Mouse (Mus musculus) forebrain, embryonic 15.5 days (tissue): ENCODE results near the gene Nbr1. TPM values are rescaled to one million over a fixed set of nuclear protein-coding genes. Genes with fewer than 3 reads are reported as not detected.
"Not testable (repeated sequence)": the region's sequence is repeated elsewhere in the genome, so short reads cannot be mapped to it uniquely, and the experiment has no call there.

Experiments
- ATAC-seq: fragments of 200-750 bp; cut with Nextera tagmentation; replicated peaks from 2 replicates; pipeline ENCODE4 v1.8.0; 2017; ENCODE audit warnings: mild to moderate bottlenecking, moderate TSS enrichment, moderate library complexity
- H3K27ac ChIP-seq: fragments of 300-500 bp; sonication (generic); replicated peaks from 2 replicates; pipeline ENCODE4 v1.5.1; 2015; ENCODE audit warnings: mild to moderate bottlenecking, inconsistent platforms
- H3K27me3 ChIP-seq: fragments of 300-500 bp; sonication (generic); 2 replicates; pipeline ENCODE4 v1.6.1; 2015; ENCODE audit warnings: inconsistent platforms
- H3K36me3 ChIP-seq: fragments of 300-500 bp; sonication (generic); 2 replicates; pipeline ENCODE4 v1.6.1; 2015; ENCODE audit warnings: mild to moderate bottlenecking, inconsistent platforms
- H3K4me1 ChIP-seq: fragments of 300-500 bp; sonication (generic); 2 replicates; pipeline ENCODE4 v1.6.1; 2015; ENCODE audit warnings: inconsistent platforms
- H3K4me2 ChIP-seq: fragments of 300-500 bp; sonication (generic); replicated peaks from 2 replicates; pipeline ENCODE4 v1.6.1; 2015; ENCODE audit warnings: mild to moderate bottlenecking, inconsistent platforms
- H3K4me3 ChIP-seq: fragments of 300-500 bp; sonication (generic); 2 replicates; pipeline ENCODE4 v1.5.1; 2015; ENCODE audit warnings: mild to moderate bottlenecking, inconsistent platforms
- H3K9ac ChIP-seq: fragments of 300-500 bp; sonication (generic); replicated peaks from 2 replicates; pipeline ENCODE4 v1.6.1; 2015; ENCODE audit warnings: mild to moderate bottlenecking, inconsistent platforms
- H3K9me3 ChIP-seq: fragments of 300-500 bp; sonication (generic); 2 replicates; pipeline ENCODE4 v1.6.1; 2016; ENCODE audit warnings: inconsistent platforms
- WGBS: fragments of 180-500 bp; shearing (Covaris S2); methylation state at CpG from one replicate; pipeline ENCODE4 v1.1.7; 2015; ENCODE audit warnings: mixed read lengths; 5-methylcytosine and 5-hydroxymethylcytosine counted together
- polyA plus RNA-seq: library from polyadenylated mRNA; unstranded; fragments of >200 nt; fragmentation: Nextera tagmentation; extraction: Ambion mirVana; gene quantifications from 2 replicates; pipeline ENCODE4 v1.2.1, GENCODE M21; 2015

Nbr1 gene
- polyA plus RNA-seq, 1 experiment from 2014 or later = 116 TPM

DNA sequence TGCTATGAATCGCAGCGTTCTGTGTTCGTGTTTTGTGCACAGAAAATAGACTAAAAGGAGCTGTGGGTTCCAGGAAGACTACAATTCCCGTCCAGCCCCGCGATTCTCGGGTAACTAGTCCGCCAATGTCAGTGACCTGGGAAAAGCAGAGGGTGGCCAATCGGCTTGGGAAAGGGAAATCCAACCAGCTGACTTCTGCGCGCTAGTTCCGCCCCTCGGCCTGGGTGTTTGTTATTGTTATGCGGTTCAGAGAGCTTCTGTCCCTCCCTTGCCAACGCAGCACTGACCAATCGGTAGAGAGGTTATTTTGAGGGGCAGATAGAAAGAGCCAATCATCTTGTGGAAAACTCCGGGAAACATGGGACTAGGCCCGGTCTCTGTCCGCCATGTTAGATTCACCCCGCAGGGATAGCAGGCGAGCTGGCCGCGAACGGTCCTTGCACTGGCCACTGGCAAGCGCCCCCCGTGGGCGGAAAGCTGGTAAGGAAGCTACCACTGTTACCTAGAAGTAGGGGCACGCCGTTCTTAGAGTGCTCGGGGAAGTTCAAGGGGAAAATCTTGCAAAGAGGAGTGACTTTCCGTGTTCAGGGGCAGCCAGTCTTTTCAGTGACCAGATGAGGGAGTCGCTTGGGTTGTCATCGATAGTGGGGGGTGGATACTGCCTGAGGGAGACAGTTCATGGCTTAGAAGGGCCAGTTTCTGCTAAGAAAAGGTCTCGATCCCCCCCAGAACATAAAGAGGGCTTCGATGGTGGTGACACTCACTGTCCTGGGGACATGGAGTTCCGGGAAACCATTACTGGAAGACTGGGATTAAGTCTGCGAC lies 739 bp downstream of the Nbr1 start:
- ATAC-seq = peak; percentile 98
- WGBS = under 1% methylated on average over 37 of the region's 37 CpGs
- Histone ChIP-seq H3K4me1 (peaks cover 42% of the 10 kb centered on the region), H3K4me3 (peak overlapping the region; percentile 84), H3K9me3 (no peaks in the 10 kb centered on the region), H3K4me2 (peak overlapping the region; percentile 57), H3K27ac (peak overlapping the region; percentile 98), H3K27me3 (no peaks in the 10 kb centered on the region), H3K9ac (peak overlapping the region; percentile 73), H3K36me3 (peaks cover 9% of the 10 kb centered on the region; the same call in 1 of the 2 replicates)

DNA sequence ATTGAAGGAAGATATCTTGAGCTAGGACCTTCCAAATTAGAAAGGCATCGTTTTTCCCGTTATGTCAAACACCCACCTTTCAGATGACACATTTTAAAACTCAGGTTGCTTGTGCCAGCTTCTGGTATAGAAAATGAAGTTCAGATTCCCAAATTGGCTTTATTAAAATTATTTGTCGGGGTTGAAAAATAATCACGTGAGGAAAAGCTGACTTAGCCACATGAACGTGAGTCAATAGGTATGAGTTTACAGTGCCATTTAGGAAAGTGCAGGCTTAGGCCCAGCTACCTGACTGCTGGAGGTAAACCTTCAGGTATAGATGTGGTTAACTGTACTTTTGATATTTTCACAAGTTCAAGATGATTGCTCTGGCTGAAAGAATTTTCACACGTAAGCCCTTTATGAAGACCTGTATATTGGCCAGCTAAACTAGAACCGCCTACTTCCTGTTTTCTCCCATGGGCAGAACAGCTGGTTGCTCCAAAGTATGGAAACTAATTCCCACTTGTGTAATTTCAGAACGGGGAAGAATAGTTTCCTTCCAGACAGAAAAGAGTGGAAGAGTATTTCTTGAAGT lies 1.5 kb downstream of the Nbr1 start:
- H3K9ac ChIP-seq = peak overlapping the region; percentile 73
- H3K4me3 ChIP-seq = peak overlapping the region; percentile 84
- peak overlapping the region; percentile 57 for H3K4me2 ChIP-seq
- peaks cover 42% of the 10 kb centered on the region for H3K4me1 ChIP-seq
- peak overlapping the region; percentile 93 for H3K27ac ChIP-seq
- peaks cover 14% of the 10 kb centered on the region; the same call in 1 of the 2 replicates for H3K36me3 ChIP-seq
- WGBS = 23% methylated on average over 8 of the region's 8 CpGs
- no peak for ATAC-seq
- H3K9me3 ChIP-seq = no peaks in the 10 kb centered on the region
- no peaks in the 10 kb centered on the region for H3K27me3 ChIP-seq

DNA sequence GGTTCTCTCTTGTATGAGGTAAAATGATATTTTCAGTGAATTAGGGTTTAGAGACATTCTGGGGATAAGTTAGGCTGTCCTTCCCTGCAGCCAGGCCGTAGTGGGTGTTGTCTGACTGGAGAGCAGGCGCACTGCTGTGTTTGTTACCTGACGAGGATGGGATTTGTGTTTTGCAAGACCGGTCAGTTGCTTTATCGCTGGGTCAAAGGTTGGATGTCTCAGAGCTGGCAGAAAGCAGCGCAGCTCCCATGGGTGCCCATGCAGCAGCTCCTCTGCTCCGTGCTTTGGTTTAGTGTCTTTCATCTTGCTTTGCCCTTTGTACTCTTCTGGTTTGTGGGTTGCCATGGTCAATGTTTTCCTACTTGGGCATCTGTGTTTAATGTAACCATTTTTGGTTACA lies 4.6 kb downstream of the Nbr1 start:
- H3K9me3 ChIP-seq = no peaks in the 10 kb centered on the region
- no peak overlapping the region for H3K9ac ChIP-seq
- peaks cover 38% of the 10 kb centered on the region for H3K36me3 ChIP-seq
- no peaks in the 10 kb centered on the region for H3K27me3 ChIP-seq
- no peak overlapping the region for H3K4me3 ChIP-seq
- H3K4me1 ChIP-seq = peaks cover 31% of the 10 kb centered on the region
- WGBS = 91% methylated on average over 7 of the region's 7 CpGs
- no peak for ATAC-seq
- no peak overlapping the region for H3K4me2 ChIP-seq
- no peak overlapping the region for H3K27ac ChIP-seq

- no peak for ATAC-seq
- H3K9me3 ChIP-seq = no peaks in the 10 kb centered on the region
- H3K27ac ChIP-seq = no peak overlapping the region
- H3K4me2 ChIP-seq = no peak overlapping the region
- no peak overlapping the region for H3K4me3 ChIP-seq
- 33% methylated on average over 2 of the region's 2 CpGs for WGBS
- H3K9ac ChIP-seq = no peak overlapping the region
- H3K27me3 ChIP-seq = no peaks in the 10 kb centered on the region
- H3K4me1 ChIP-seq = peaks cover 31% of the 10 kb centered on the region
- peaks cover 41% of the 10 kb centered on the region for H3K36me3 ChIP-seq
Measured at GRCm38 (mm10) chr11:101556954-101557353, 5.0 kb downstream of the Nbr1 start.

DNA sequence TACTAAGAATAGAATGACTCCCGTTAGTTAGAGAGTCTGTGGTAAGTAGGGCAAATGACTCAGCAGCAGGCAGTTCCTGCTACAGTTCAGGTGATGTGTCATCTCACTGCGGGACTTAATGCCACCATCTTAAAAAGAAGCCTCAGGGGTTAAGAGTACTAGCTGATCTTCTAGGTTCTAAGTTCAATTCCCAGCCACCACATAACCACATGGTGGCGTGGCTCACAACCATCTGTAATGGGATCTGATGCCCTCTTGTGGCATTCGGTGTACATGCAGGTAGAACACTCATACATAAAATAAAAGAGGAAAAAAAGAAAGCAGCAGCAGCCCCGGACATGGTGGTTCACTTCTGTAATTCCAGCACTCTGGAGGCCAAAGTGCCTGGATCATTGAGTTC lies 10.4 kb downstream of the Nbr1 start:
- H3K4me1 ChIP-seq = no peaks in the 10 kb centered on the region
- no peak overlapping the region for H3K4me2 ChIP-seq
- no peak overlapping the region for H3K4me3 ChIP-seq
- WGBS = 41% methylated on average over 5 of the region's 5 CpGs
- no peak overlapping the region for H3K27ac ChIP-seq
- H3K9ac ChIP-seq = no peak overlapping the region
- H3K9me3 ChIP-seq = no peaks in the 10 kb centered on the region
- ATAC-seq = no peak
- H3K36me3 ChIP-seq = peaks cover 75% of the 10 kb centered on the region
- H3K27me3 ChIP-seq = no peaks in the 10 kb centered on the region

GRCm38 (mm10) chr11:101568421-101568820 lies 16.5 kb downstream of the Nbr1 start:
- peaks cover 89% of the 10 kb centered on the region for H3K36me3 ChIP-seq
- no peaks in the 10 kb centered on the region for H3K27me3 ChIP-seq
- no peaks in the 10 kb centered on the region for H3K9me3 ChIP-seq
- no peaks in the 10 kb centered on the region for H3K4me1 ChIP-seq
- H3K27ac ChIP-seq = no peak overlapping the region
- no peak overlapping the region for H3K4me2 ChIP-seq
- no peak for ATAC-seq
- WGBS = 86% methylated on average over 3 of the region's 3 CpGs
- H3K4me3 ChIP-seq = no peak overlapping the region
- H3K9ac ChIP-seq = no peak overlapping the region

GRCm38 (mm10) chr11:101576116-101576515 lies 24.2 kb downstream of the Nbr1 start:
- Histone ChIP-seq H3K27ac (no peak overlapping the region), H3K27me3 (no peaks in the 10 kb centered on the region), H3K9me3 (no peaks in the 10 kb centered on the region), H3K4me3 (no peak overlapping the region), H3K9ac (no peak overlapping the region), H3K4me1 (no peaks in the 10 kb centered on the region), H3K4me2 (no peak overlapping the region), H3K36me3 (peaks cover 97% of the 10 kb centered on the region)
- WGBS = 77% methylated on average over 6 of the region's 6 CpGs
- ATAC-seq = no peak

- whole genome bisulfite sequencing = 83% methylated on average over 6 of the region's 6 CpGs
- no peak overlapping the region for H3K4me3 ChIP-seq
Measured at GRCm38 (mm10) chr11:101581081-101581764, 29.3 kb downstream of the Nbr1 start.

DNA sequence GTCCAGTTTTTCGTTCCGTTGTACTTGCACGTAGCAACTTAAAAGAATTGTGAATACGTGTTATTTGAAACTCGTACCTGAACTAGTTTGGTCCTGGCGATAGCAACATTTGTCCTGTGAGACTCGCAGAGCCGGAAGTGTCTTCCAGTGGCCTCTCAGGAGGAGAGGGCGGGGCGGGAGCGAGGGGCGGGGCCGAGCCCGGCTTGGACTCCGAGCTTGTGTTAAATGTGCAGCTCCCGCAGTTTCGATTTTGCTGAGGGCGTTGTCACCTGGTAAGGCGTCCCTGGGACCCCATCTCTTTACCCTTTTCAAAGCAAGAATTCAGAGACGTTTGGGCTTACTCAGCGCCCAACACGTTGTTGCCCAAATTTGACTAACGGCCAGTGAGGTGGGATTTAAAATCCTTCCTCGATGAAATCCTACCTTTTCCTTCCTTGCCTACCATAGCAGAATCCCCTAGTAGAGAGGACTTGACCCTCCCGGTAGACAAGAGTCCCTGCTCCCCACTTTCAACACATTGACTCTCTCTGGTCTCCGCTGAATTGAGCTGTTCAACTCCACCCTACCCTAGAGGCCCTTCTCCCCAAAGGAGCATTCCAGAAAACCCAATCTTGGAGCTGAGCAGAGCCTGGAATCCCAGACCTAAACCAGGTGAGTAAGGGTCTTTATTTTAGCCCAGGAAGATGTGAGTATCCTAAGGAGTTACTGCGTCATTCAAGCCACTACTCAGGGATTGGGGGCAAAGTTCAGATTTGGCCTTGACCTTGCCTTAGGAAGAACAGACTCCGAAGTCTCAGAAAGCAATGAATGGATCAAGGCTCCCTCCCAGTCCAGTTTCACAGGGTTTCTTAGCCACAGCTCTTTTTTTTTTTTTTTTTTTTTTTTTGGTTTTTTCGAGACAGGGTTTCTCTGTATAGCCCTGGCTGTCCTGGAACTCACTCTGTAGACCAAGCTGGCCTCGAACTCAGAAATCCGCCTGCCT lies 30.4 kb downstream of the Nbr1 start, which contains the start of gene Tmem106a:
Tmem106a (plus strand) TSS at position 189 of the 982 bp plus-strand sequence.
- Histone ChIP-seq H3K27me3 (no peaks in the 10 kb centered on the region), H3K27ac (no peak within 1 kb of the TSS), H3K4me2 (peak within 1 kb of the TSS; percentile 38), H3K9me3 (no peaks in the 10 kb centered on the region), H3K9ac (no peak within 1 kb of the TSS; the same call in 1 of the 2 replicates), H3K4me1 (peaks cover 7% of the 10 kb centered on the region; the same call in 1 of the 2 replicates), H3K36me3 (peaks cover 40% of the 10 kb centered on the region), H3K4me3 (peak within 1 kb of the TSS; percentile 13)
- ATAC-seq = no peak
- WGBS = 19% methylated on average over 30 of the region's 31 CpGs

More at GRCm38 (mm10) chr11:101581081-101581764, 29.3 kb downstream of the Nbr1 start:
- H3K4me2 ChIP-seq = no peak overlapping the region
- ATAC-seq = no peak
- no peak overlapping the region for H3K27ac ChIP-seq
- H3K36me3 ChIP-seq = peaks cover 47% of the 10 kb centered on the region
- no peaks in the 10 kb centered on the region for H3K27me3 ChIP-seq
- H3K9ac ChIP-seq = no peak overlapping the region
- no peaks in the 10 kb centered on the region for H3K9me3 ChIP-seq
- peaks cover 7% of the 10 kb centered on the region; the same call in 1 of the 2 replicates for H3K4me1 ChIP-seq

GRCm38 (mm10) chr11:101583205-101583604 lies 31.3 kb downstream of the Nbr1 start:
- H3K9ac ChIP-seq = no peak overlapping the region
- H3K27me3 ChIP-seq = no peaks in the 10 kb centered on the region
- H3K4me3 ChIP-seq = no peak overlapping the region
- 93% methylated on average over 2 of the region's 2 CpGs for WGBS
- ATAC-seq = no peak
- H3K4me1 ChIP-seq = peaks cover 7% of the 10 kb centered on the region; the same call in 1 of the 2 replicates
- no peaks in the 10 kb centered on the region for H3K9me3 ChIP-seq
- no peak overlapping the region for H3K4me2 ChIP-seq
- H3K27ac ChIP-seq = no peak overlapping the region
- peaks cover 31% of the 10 kb centered on the region for H3K36me3 ChIP-seq

DNA sequence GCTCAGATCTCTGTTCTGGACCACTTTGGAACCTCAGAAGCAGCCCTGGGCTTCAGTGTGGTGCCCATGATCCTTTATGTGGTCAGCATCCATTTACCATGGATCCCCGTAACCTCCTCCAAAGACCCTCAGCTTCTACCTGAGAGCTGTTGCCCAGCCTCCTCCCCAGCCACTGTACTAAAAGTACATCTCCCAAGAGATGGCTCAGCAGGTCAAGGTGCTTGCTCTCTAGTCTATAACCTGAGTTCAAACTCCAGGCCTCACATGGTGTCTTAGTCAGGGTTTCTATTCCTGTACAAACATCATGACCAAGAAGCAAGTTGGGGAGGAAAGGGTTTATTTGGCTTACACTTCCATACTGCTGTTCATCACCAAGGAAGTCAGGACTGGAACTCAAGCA lies 33.1 kb downstream of the Nbr1 start:
- H3K9ac ChIP-seq, H3K27me3 ChIP-seq, H3K9me3 ChIP-seq, ATAC-seq, H3K4me2 ChIP-seq, H3K4me1 ChIP-seq, H3K27ac ChIP-seq, H3K4me3 ChIP-seq: not testable (repeated sequence)
- peaks cover 13% of the 10 kb centered on the region for H3K36me3 ChIP-seq
- WGBS = 97% methylated on average over 1 of the region's 1 CpGs
